In genomic region chr2:154809107-154809762, GRCm38 (mm10) we compare ENCODE assay signal across 11 mouse cellular contexts. TPM values are rescaled to one million over a fixed set of nuclear protein-coding genes. Genes with fewer than 3 reads are reported as not detected.
DNase-seq lines count a peak whose midpoint lies in the region; ATAC-seq and TF ChIP-seq lines count a peak whose summit lies in the region.
"Had no signal": no experiment of that assay in that cellular context is flagged by ENCODE, and none has a peak within 500 bp of the region (broad histone marks: within the 10 kb centered on the region; RNA-seq: fewer than 3 reads in every experiment).

No protein-coding gene starts in this region.

- no peak for TF ChIP-seq POLR2A in CH12.LX (IDR thresholded peaks at IDR 0.05; ENCODE audit: low read depth, low read length)

- peaks cover 0 to 27% of the 10 kb centered on the region in 2 experiments for H3K36me3 ChIP-seq in CH12.LX (replicated peaks in 1 of 2; ENCODE audit: control insufficient read depth in 1 of 2, insufficient read depth in 1 of 2, low read length in 1 of 2)
- H3K36me3 ChIP-seq in kidney, postnatal 0 days (ENCODE audit: insufficient read depth, low read length), result no peaks in the 10 kb centered on the region

- 64% methylated on average over 1 of the region's 1 CpGs for WGBS in kidney, postnatal 0 days

- in situ Hi-C loops in CH12.LX (cut with MboI; ENCODE audit: low pct_ligation_motif_present, low pct_unique_long_range_greater_than_20kb, low sequenced_read_pairs), result no loop called here

- no peaks in the 10 kb centered on the region for H3K9me3 ChIP-seq in CH12.LX (replicated peaks; ENCODE audit: low read length)
- H3K9me3 ChIP-seq in kidney, postnatal 0 days (replicated peaks; ENCODE audit: low read length), result no peaks in the 10 kb centered on the region
- H3K9me3 ChIP-seq: G1E had no signal

- H3K4me3 ChIP-seq in CH12.LX (replicated peaks in 1 of 3; ENCODE audit: low read depth in 2 of 3, low read length in 2 of 3, poor library complexity in 1 of 3), result no peak overlapping the region
- H3K4me3 ChIP-seq in kidney, postnatal 0 days (replicated peaks; ENCODE audit: low read depth, low read length), result no peak overlapping the region

- H3K4me1 ChIP-seq in CH12.LX (ENCODE audit: control insufficient read depth in 1 of 2, insufficient read depth in 2 of 2), result peaks cover 0 to 31% of the 10 kb centered on the region in 2 experiments; a peak in 2 of 4 replicates
- H3K4me1 ChIP-seq in kidney, postnatal 0 days (replicated peaks; ENCODE audit: insufficient read depth, low read length), result peaks cover 4% of the 10 kb centered on the region; the same call in 1 of the 2 replicates

- peak; percentile 4 for TF ChIP-seq RAD21 in CH12.LX (IDR thresholded peaks at IDR 0.05; ENCODE audit: low read depth, low read length)

- no peak overlapping the region for H3K4me2 ChIP-seq in CH12.LX (ENCODE audit: insufficient read depth, low read depth, poor library complexity, severe bottlenecking)
- H3K4me2 ChIP-seq in kidney, postnatal 0 days (ENCODE audit: low read length), result no peak overlapping the region

- H3K9ac ChIP-seq in CH12.LX (ENCODE audit: insufficient read depth, low read depth), result no peak overlapping the region
- H3K9ac ChIP-seq in kidney, postnatal 0 days (ENCODE audit: low read depth, low read length), result no peak overlapping the region

- no peak; the same call in 1 of the 2 replicates for ATAC-seq in kidney, postnatal 0 days (replicated peaks; ENCODE audit: low FRiP score, low read depth)

- TF ChIP-seq CTCF in CH12.LX (conservative IDR thresholded peaks at IDR 0.05 in 1 of 2, IDR thresholded peaks at IDR 0.05 in 1 of 2; ENCODE audit: low read depth in 2 of 2, low read length in 2 of 2), result peak in 1 of 2 experiments; percentile 34; a peak in 2 of 4 replicates
- TF ChIP-seq CTCF in kidney, postnatal 0 days (IDR thresholded peaks at IDR 0.05; ENCODE audit: low read depth), result peak; percentile 30; the same call in 1 of the 2 replicates

- peaks cover 62% of the 10 kb centered on the region for H3K79me2 ChIP-seq in CH12.LX (replicated peaks; ENCODE audit: control insufficient read depth, extremely low read depth, insufficient read depth, poor library complexity, severe bottlenecking)

- TF ChIP-seq EP300 in CH12.LX (IDR thresholded peaks at IDR 0.05; ENCODE audit: low read length), result no peak

- H3K27me3 ChIP-seq in CH12.LX (replicated peaks), result no peaks in the 10 kb centered on the region
- no peaks in the 10 kb centered on the region for H3K27me3 ChIP-seq in kidney, postnatal 0 days (ENCODE audit: insufficient read depth, low read length)

- dilution Hi-C loops in CH12.LX (cut with MboI; ENCODE audit: extremely low pct_ligation_motif_present, extremely low pct_unique_long_range_greater_than_20kb, low sequenced_read_pairs), result no loop called here

- H3K27ac ChIP-seq in CH12.LX (ENCODE audit: insufficient read depth, low read depth), result no peak overlapping the region
- H3K27ac ChIP-seq in kidney, postnatal 0 days, result no peak overlapping the region

- DNase-seq in heart, adult 18-20 months, result peak; percentile 38 to 63
- DNase-seq in heart, adult 11 months, result no peak
- no peak for DNase-seq in CH12.LX (ENCODE audit: extremely low read depth)
- DNase-seq in brain, adult 2 months (ENCODE audit: low read depth, low spot score), result peak; percentile 28
- DNase-seq in kidney, postnatal 0 days (ENCODE audit: low spot score), result peak; percentile 54
- DNase-seq in testis, postnatal 10 days (ENCODE audit: low spot score), result no peak
- DNase-seq in right cerebral cortex, postnatal 36 days (ENCODE audit: low spot score in 2 of 2), result no peak
- no peak for DNase-seq in natural killer cell, adult 2 months (ENCODE audit: low spot score in 2 of 2)

TF ChIP-seq in CH12.LX, 34 proteins besides CTCF, POLR2A, EP300 and RAD21:
- TF ChIP-seq ZNF384 (IDR thresholded peaks at IDR 0.05; ENCODE audit: low read depth, low read length) (no peak), IRF4 (IDR thresholded peaks at IDR 0.05; ENCODE audit: low read depth, low read length) (no peak), ELF1 (IDR thresholded peaks at IDR 0.05; ENCODE audit: low read depth, low read length) (no peak), CHD2 (IDR thresholded peaks at IDR 0.05; ENCODE audit: low read length) (no peak), SMC3 (IDR thresholded peaks at IDR 0.05; ENCODE audit: low read depth, low read length) (no peak), PAX5 (IDR thresholded peaks at IDR 0.05; ENCODE audit: low read length) (no peak), GABPA (IDR thresholded peaks at IDR 0.05; ENCODE audit: insufficient replicate concordance, low read depth, low read length) (no peak), BHLHE40 (IDR thresholded peaks at IDR 0.05; ENCODE audit: low read depth, low read length) (no peak), RCOR1 (conservative IDR thresholded peaks at IDR 0.05; ENCODE audit: low read depth, low read length) (no peak)

RNA-seq across cellular contexts. Expression of gene a, which starts 18.0 kb away (rescaled TPM):
- total RNA-seq in heart, adult 18-20 months (2021), result not detected
- total RNA-seq in CH12.LX (2012; rRNA removed), result 10.9 and 11.8 TPM in 2 replicates
- 23.8 and 25.4 TPM in 2 replicates for total RNA-seq in CH12.LX (2014; rRNA removed)
- polyA plus RNA-seq in CH12.LX (2012; ENCODE audit: insufficient read length, low read depth), result 7.2 and 7.8 TPM in 2 replicates
- polyA plus RNA-seq in kidney, postnatal 0 days (2015; fragmentation: Nextera tagmentation; extraction: Ambion mirVana), result 0.42 and 1.1 TPM in 2 replicates
- total RNA-seq: common myeloid progenitor, adult 5-6 weeks; G1E had no signal

RNA-seq across cellular contexts. Expression of gene Raly, which starts 18.3 kb away (rescaled TPM):
- 10 to 100 TPM; 92.5 to 93.4 TPM for total RNA-seq in heart, adult 18-20 months (2021)
- total RNA-seq in CH12.LX (2012; rRNA removed) (214 and 228 TPM in 2 replicates), CH12.LX (2014; rRNA removed) (334 and 341 TPM in 2 replicates)
- 277 and 285 TPM in 2 replicates for polyA plus RNA-seq in CH12.LX (2012; ENCODE audit: insufficient read length, low read depth)
- polyA plus RNA-seq in kidney, postnatal 0 days (2015; fragmentation: Nextera tagmentation; extraction: Ambion mirVana), result 31.6 and 33.7 TPM in 2 replicates

RNA-seq across cellular contexts. Expression of gene Gm14214, which starts 39.4 kb away (rescaled TPM):
- total RNA-seq in heart, adult 18-20 months (2021), result not detected
- total RNA-seq in CH12.LX (2012; rRNA removed), result not detected in 2 replicates
- total RNA-seq in CH12.LX (2014; rRNA removed), result not detected in 2 replicates
- polyA plus RNA-seq in CH12.LX (2012; ENCODE audit: insufficient read length, low read depth), result 0.41 TPM in 1 of 2 replicates, not detected in the other
- not detected in 2 replicates for polyA plus RNA-seq in kidney, postnatal 0 days (2015; fragmentation: Nextera tagmentation; extraction: Ambion mirVana)
- total RNA-seq: common myeloid progenitor, adult 5-6 weeks; G1E had no signal
- polyA plus RNA-seq: G1E; limb, embryonic 11.5 days had no signal

Comparison
In these comparisons a context has a peak if more than half of its experiments do, and no peak if none do; other contexts are left out.
1. DNase-seq: peak in heart, adult 18-20 months (2 of 2), brain, adult 2 months (single experiment) and kidney, postnatal 0 days (single experiment); none in heart, adult 11 months (single experiment), CH12.LX (single experiment), testis, postnatal 10 days (single experiment), right cerebral cortex, postnatal 36 days (0 of 2) and natural killer cell, adult 2 months (0 of 2).
2. RNA of gene a, which starts 18.0 kb away (total RNA-seq): 10.9 to 25.4 TPM in CH12.LX; not detected in heart, adult 18-20 months; every median in the first group is over 10 times any median in the second.